Mouse (Mus musculus): ENCODE data around the gene Acnat2. TPM values are rescaled to one million over a fixed set of nuclear protein-coding genes. Genes with fewer than 3 reads are reported as not detected.

Gene Acnat2
- polyA plus RNA-seq, 1 experiment from 2014 or later, result 13.6 TPM

Other genes starting within 250 kb of the Acnat2 start
- 3.5 and 4.4 TPM in 2 replicates for gene Acnat1, start 65.8 kb upstream of the Acnat2 start, polyA plus RNA-seq (2015; fragmentation: Nextera tagmentation; extraction: Ambion mirVana)
- gene Baat, start 98.4 kb upstream of the Acnat2 start, polyA plus RNA-seq (2015; fragmentation: Nextera tagmentation; extraction: Ambion mirVana), result 16.6 and 18.2 TPM in 2 replicates
- gene Mrpl50, start 112.9 kb upstream of the Acnat2 start, polyA plus RNA-seq (2015; fragmentation: Nextera tagmentation; extraction: Ambion mirVana), result 64.3 and 66.1 TPM in 2 replicates
- 2.2 and 2.5 TPM in 2 replicates for gene Zfp189, start 113.0 kb upstream of the Acnat2 start, polyA plus RNA-seq (2015; fragmentation: Nextera tagmentation; extraction: Ambion mirVana)
- gene Aldob, start 141.4 kb upstream of the Acnat2 start, polyA plus RNA-seq (2015; fragmentation: Nextera tagmentation; extraction: Ambion mirVana), result 2,616 and 2,625 TPM in 2 replicates
- gene Tmem246, start 189.7 kb upstream of the Acnat2 start, polyA plus RNA-seq (2015; fragmentation: Nextera tagmentation; extraction: Ambion mirVana), result 3.3 and 3.9 TPM in 2 replicates
- 9.4 and 11.8 TPM in 2 replicates for gene Rnf20, start 223.9 kb upstream of the Acnat2 start, polyA plus RNA-seq (2015; fragmentation: Nextera tagmentation; extraction: Ambion mirVana)